Mouse (Mus musculus) CH12F3 (cell line): ENCODE data around the gene Vipr1.

ENCODE experiments used
- in situ Hi-C: fragments of 300-500 bp; cut with MboI; formaldehyde crosslinking; loops from 2 replicates; pipeline ENCODE4 v1.14.3; 2020; ENCODE audit warnings: low sequenced_read_pairs

Gene Vipr1

DNA sequence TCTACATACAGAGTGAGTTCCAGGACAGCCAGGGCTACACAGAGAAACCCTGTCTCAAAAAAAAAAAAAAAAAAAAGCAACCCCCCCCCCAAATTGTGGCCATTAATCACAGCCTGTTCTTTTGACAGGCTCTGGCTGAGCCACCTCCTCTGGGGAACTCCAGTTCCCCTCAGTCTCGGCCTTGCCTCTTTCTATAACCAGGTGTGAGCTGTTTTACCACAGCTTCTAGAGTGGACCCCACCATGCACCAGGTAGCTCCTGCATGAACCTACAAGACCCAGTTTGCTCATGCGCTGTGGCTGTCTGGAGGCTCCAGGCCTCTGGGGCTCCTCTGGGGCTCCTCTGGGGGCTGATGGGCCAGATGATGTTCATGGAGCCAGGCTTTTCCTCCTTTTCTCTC, 33.0 kb downstream of the Vipr1 start:
- in situ Hi-C loops, result no loop called here

DNA sequence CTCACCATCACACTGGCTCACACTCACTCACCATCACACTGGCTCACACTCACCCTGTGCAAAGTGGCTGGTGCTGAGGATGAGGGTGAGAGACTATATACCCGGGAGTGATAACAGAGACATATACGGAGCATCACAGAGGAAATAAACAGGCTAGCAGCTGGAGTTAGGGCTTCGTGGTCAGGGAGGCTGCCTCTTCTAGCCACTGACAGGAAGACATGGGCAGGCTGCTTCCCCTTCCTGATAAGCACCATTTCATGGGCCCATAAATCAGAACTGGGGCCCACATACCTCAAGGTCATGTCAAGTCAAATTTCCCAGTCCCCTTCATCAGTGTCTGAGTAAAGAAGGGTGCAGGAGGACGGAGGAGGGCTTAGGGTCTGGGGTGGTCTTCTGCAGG, 34.6 kb downstream of the Vipr1 start:
- in situ Hi-C loops, result no loop called here

DNA sequence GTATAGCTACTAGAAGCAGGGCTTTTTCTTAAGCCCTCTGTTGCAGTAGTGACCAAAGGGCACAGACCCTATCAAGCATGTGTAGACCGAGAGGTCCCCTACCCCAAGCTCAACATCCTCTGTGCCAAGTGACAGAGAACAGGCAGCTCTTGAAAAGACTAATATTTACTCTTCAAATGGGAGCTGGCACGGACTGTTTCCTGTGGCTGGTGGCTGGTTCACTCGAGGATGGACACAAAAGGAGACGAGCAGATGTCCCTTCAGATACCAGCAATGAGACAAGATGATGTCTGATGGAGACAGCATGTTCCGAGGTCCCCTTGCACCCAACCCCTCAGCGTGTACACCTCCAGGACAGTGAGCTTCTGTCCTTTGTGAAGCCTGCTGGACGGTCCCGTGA, 35.0 kb downstream of the Vipr1 start:
- in situ Hi-C loops, result no loop called here

- in situ Hi-C loops, result no loop called here
These were observed 37.0 kb downstream of the Vipr1 start for GRCm38 (mm10) chr9:121679549-121679948.

GRCm38 (mm10) chr9:121681191-121681590, 38.7 kb downstream of the Vipr1 start:
- in situ Hi-C loops, result no loop called here

DNA sequence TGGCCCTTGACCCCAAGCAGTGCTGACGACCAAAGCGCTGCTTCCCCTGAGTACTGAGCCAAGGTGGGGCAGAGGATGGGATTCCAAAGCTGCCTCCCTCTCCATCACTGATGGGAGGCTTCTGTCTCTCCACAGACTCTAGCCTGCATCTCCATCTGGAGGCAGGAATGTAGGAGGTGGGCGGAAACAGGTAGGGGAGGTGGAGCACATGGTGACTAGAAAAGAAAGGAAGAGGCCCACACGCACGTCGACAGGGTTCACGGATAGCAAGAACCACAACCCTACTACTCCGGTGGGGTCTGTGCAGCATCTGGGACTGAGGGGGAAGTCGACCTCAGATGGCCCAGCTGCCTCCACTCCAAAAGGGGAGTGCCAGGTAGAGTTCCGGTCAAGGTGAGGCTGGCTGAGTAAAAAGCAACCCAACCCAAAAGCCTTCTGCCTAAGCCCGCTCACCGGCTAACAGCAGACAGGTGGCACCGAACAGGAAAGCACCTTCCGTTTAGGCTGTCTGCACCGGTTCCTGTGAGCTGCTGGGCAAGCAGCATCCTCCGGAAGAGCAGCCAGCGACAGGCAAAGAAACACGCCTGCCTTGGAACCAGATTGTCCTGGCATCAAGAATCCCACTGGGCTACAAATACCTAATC, 39.6 kb downstream of the Vipr1 start:
- in situ Hi-C loops, result no loop called here

GRCm38 (mm10) chr9:121684702-121685101, 42.2 kb downstream of the Vipr1 start:
- in situ Hi-C loops, result no loop called here

DNA sequence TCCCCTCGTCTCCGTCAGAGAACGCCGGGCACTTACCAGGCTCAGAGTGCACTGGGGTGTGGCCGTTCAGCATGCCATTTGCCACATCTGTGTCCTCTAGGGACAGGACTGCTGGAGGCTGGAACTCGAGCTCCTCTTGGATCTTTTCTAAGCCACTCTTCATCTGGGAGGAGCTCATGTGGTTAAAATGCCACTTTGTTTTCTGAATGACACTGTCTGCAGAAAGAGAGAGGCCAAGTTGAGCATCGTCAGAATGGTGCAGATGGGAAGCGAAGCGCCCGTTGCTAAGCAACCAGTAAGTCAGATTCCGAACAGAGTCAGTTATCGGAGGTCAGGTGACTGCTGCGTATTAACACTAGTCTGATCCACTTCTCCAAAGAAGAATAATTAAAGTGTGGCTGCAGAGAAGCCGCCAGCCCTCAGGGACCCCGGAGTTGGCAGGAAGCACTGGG, 47.7 kb downstream of the Vipr1 start:
- in situ Hi-C loops, result no loop called here

- in situ Hi-C loops, result no loop called here
These were observed 48.2 kb downstream of the Vipr1 start for GRCm38 (mm10) chr9:121690734-121691133.

- in situ Hi-C loops, result no loop called here
These were observed 52.2 kb downstream of the Vipr1 start for GRCm38 (mm10) chr9:121694736-121695135.

GRCm38 (mm10) chr9:121696626-121697025, 54.1 kb downstream of the Vipr1 start:
- in situ Hi-C loops, result no loop called here

- in situ Hi-C loops, result no loop called here
These were observed 54.9 kb downstream of the Vipr1 start for GRCm38 (mm10) chr9:121697150-121698049.

GRCm38 (mm10) chr9:121704261-121704645, 61.7 kb downstream of the Vipr1 start:
- in situ Hi-C loops, result no loop called here

GRCm38 (mm10) chr9:121704646-121705625, 62.4 kb downstream of the Vipr1 start, which contains the start of gene Sec22c:
TSS of gene Sec22c (minus strand) at chr9:121705490.
- in situ Hi-C loops, result no loop called here

- in situ Hi-C loops, result no loop called here
These were observed 63.6 kb downstream of the Vipr1 start for GRCm38 (mm10) chr9:121706029-121706675.

DNA sequence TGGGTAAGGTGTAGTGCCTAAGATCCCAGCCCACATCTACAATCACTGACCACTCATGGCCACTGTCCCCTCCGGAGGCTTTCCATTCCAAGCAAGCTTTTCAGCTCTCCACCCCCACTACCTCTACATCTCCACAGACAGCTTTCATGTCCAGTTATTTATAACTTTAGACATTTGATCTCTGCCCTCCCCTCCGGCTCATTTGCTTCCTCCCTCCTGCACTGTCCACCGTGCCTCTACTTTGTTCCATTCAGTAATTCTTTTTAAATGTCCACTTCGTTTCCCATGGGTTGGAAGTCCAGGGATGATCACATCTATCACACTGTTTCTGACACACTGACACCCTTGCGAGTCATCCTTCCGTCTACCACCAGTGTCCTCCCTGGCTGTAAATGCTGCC, 65.3 kb downstream of the Vipr1 start:
- in situ Hi-C loops, result no loop called here

DNA sequence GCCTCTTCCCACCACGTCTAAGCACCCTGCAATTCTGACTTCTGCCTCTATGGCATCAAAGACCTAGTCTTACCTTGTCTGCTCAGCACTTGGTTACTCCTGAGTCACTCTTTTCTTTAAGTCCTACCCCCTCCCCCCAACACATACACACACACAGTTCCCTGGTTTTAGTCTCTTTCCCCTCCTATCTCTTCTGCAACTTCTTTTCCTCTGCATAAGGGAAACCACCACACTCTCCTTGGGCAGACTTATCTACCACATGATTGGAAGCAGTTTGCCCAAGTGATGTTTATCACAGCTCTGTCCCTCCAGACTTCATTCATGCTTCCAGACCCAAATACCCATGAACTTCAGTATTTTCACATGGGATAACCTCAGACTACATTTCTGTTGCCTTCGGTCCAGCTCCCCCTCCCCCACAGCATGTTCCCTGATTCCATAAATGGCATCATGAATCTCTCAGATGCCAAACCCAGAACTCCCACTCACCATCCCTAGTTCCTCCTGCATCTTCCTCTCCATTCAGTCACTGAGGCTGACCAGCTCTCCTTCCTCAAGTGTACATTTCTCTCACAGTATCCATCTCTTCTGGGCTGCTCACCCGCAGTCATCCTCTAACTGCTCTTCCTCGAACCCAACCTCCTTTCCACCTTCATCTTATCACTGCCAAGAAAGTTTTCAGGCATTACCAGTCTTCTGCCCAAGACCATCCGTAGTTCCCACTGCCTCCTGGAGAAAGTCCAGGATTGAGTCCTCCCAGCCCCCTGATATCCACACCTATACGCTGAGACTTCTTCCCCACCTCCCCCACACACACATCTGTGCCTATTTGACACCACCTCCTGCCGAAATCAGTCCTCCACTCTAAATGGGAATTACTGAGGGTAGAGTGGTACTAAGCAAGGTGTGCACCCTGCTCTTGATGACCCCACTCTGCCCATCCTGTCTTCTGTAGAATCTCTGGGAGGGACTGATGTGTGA, 66.3 kb downstream of the Vipr1 start:
- in situ Hi-C loops, result no loop called here

DNA sequence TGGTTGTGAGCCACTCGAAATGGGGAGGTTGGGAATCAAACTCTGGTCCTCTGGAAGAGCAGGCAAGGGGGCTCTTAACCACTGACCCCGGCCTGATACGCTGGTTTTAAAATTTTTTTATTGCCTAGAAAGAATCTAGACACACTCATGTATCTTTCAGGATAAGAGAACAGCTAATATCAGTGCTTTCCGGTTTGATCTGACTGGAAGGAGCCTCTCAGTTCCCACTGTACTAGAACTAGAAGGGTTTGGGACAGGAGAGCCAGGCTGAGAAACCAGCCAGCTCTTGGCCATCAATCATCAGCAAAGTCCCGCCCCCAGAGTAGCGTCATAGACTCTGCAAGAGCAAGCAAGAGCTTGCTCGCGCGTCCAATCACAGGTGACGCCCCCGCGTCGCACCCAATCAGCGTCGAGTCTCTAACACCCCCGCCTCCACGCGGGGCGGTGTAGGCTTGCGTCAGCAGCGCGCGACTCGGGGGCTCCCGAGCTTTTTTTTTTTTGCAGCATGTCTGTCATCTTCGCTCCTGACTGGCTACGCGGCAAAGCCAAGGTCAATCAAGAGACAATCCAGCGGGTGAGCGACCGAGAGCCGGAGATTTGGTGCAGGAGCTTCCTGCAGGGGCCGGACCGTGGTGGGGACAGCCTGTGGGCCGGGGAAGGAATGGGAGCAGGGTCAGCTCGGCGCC, 67.5 kb downstream of the Vipr1 start, which contains the start of gene Ss18l2:
Ss18l2 (plus strand) TSS at position 432 of the 686 bp plus-strand sequence.
- in situ Hi-C loops, result no loop called here

DNA sequence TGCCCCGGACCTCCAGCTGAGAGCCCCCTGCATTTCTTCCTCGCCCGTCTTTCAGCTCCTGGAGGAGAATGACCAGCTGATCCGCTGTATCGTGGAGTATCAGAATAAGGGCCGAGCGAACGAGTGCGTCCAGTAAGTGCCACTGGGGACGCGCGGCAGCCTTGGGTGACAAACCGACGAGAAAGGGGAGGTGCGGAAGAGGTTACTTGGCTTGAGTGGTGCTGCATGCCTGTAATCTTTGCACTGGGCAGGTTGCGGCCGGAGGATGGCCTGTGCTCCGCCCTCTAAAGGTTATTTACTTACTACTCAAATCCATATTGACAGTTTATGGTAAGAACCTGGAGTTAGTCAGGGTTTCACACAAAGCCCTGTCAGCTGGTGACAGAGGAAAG, 68.1 kb downstream of the Vipr1 start:
- in situ Hi-C loops, result no loop called here
